Mouse (Mus musculus): ENCODE results near the gene Spg7.
A peak's percentile ranks its signal among the peaks of the same experiment; 100 is the strongest.
"Not testable (repeated sequence)": the region's sequence is repeated elsewhere in the genome, so short reads cannot be mapped to it uniquely, and the experiment has no call there.

Gene Spg7

DNA sequence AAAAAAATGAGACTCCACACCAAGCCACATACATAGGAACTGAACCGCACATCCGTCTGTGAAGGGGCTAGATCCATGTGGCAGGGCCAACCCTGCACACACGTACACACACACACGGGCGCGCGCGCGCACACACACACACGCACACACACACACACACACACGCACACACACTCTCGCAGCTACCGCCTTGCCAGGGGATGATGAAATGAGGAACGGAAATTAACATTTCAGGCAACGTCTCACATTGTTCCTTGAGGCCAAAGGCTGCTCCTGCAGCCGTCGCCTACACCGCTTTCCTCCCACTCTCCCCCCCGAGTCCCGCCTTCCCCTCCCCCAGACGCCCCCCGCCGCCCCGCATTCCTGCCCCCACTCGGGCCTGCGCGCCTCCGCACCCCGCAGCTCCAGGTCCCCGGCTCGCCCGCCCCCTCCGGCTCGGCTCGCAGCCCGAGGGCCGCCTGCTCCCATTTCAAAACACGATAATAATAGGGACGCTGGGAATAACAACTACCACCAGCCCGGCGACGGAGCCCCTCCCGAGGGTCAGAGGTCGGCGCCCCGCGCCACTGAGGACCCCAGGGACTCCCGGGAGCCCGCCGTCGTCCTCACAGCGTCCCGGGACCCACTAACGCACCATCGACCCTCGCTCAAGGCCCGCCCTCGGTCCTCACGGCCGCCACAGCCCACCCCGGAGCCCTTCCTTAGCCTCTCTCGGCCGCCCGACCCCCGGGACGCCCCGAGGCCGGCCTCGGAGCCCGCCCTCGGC lies 21.6 kb upstream of the Spg7 start:
- DNase-seq (ENCODE audit: low spot score in 2 of 2), result peak; percentile 63 to 84

GRCm38 (mm10) chr8:123041774-123042105 lies 21.0 kb upstream of the Spg7 start:
- DNase-seq (ENCODE audit: low spot score in 2 of 2), result no peak

DNA sequence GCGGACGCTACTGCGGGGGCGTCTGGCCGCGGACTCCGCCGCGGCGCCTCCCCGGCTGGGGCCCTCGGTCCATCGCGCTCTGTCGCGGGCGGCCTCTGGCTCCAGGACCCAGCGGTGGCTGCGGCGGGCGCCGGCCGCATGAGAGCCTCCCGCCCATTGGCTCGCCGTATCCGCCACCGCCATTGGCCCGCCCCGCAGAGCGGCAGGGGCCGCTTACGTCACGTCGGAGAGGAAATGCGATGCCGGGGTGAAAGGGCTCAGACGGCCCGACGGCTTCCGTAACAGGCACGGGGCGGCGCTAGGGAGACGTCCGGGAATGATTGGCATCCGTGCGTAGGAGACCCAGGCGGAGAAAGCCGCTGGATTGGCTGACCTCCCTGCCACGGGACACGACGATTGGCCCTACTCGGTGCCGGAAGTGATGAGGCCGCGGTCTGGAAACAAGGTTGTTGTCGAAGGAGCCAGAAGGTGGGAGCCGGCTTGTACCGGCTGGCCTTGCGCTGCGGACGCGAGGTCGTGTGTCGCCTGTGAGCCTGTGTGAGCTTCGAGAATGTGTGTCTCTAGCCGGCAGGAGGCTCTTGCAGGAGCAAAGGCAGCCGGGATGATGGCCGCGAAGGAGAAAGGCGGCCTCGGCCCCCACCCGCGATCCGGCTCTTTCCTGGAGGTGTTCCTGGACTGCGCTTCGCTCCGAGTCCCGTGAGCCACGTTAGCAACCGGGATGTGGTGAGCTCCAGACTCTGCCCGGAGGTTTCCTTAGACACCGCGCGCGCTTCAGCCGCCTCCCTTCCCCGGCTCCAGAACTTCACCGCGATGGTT lies 20.4 kb upstream of the Spg7 start, which contains the start of gene Ankrd11:
Gene Ankrd11 (minus strand): TSS at position 120 of the 816 bp plus-strand sequence.
- DNase-seq (ENCODE audit: low spot score in 2 of 2), result peak; percentile 99

DNA sequence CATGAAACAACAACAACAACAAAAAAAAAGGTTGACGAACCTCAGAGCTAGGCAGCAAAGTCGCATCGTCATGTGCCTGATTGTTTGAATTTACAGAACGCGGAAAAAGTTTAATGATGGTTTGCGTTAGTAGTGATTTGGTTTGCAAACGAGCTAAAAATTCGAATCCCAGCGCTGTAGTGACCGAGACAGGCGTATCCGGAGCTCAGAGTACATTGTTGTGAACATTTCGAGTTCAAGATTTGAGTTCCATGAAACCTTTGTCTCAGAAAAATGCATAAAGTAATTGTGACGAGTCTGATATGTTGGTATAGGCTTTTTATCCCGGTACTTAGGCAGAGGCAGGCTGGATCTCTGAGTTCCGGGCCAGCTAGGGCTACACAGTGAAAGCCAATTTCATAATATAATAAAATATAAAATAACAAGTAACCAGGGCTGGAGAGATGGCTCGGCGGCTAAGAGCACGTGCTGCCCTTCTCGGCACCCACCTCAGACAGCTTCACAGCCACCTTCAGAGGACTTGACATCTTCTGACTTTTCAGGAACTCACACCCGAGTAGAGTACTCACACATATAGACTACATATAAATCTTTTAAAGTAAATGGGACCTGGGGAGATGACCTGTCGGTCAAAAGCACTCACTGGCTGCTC lies 19.6 kb upstream of the Spg7 start:
- no peak for DNase-seq (ENCODE audit: low spot score in 2 of 2)

DNA sequence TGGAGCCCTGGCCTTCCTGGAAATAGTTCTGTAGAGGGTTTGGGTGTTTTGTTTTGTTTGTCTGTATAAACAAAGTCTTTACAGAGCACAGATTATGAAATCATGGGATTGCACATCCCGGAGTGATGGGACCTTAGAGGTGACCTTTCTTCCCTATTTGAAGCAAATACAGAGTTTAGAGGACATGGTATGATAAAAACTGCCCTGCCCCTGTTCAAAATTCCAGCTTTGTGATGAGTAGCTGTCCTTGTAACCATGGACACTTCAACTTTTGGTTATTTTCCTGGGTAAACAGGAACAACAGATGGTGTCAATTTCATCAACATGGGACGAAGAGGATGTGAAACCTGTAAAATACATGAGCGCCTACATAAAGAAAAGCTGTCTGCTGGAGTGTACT lies 18.8 kb upstream of the Spg7 start:
- no peak for DNase-seq (ENCODE audit: low spot score in 2 of 2)

DNA sequence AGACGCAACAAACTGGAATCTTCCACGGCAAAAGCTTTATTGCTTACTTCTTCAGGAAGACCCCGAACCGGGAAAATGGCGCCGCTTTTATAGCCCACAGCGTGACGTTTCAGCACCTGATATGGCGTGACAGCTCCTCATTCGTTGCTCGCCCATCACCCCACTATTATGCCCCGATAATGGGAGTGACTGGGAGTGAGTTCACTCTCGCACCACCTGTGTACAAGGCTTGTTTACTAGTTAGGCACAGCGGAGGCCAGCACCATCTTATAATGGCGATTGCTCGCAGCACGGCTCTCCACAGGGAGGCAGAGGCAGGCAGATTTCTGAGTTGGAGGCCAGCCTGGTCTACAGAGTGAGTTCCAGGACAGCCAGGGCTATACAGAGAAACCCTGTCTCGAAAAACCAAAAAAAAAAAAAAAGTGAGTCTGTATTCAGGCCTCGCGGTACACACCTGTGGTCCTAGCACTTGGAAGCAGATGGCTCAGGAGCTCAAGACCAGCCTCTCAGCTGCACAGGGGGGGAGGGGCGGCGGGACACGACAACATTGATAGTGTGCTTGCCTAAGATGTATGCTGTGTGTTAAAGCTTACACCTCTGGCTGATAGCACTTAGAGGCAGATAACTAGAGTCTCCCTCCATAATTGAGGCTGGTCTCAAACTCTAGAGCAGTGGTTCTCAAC lies 17.9 kb upstream of the Spg7 start:
- DNase-seq (ENCODE audit: low spot score in 2 of 2), result not testable (repeated sequence)

- DNase-seq (ENCODE audit: low spot score in 2 of 2), result no peak
These were observed 16.0 kb upstream of the Spg7 start for GRCm38 (mm10) chr8:123046706-123047105.

- DNase-seq (ENCODE audit: low spot score in 2 of 2), result no peak
These were observed 14.9 kb upstream of the Spg7 start for GRCm38 (mm10) chr8:123047827-123048226.

DNA sequence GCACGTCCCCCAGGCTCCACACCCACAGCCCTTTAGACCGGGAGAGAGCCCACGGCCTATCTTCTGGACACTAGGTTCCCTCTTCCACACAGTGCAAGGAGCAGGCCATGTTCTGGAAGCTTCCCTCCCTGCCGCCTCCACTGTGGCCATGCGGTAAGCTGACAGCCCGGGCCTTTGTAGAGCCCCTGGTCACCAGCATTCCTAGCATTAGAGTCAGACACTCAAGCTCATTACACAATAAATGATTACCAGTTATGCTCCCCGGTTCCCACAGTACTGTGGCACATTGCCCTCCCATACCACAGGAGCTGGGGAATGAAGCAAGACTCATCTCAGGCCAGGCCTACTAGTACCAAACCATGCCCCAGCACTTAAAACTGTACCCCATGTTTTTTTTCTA lies 14.3 kb upstream of the Spg7 start:
- no peak for DNase-seq (ENCODE audit: low spot score in 2 of 2)

DNA sequence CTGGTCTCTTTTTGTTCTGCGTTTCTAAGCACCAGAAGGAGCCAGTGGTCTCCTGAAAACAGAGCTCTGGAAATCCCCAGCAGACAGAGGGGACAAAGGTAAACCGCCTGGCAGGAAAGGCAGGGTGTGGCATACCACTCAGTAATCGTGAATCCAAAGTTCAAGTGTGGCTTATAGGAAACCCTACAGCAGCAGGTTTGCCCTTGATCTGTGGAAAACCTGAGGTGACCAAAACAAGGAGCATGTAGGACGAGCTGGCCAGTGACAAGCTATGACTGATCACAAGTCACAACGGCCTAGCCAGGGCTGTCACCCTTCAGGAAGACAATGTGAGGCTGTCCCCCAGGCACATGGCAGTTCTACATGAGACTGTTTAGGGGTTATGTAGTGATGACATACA lies 11.3 kb upstream of the Spg7 start:
- no peak for DNase-seq (ENCODE audit: low spot score in 2 of 2)

DNA sequence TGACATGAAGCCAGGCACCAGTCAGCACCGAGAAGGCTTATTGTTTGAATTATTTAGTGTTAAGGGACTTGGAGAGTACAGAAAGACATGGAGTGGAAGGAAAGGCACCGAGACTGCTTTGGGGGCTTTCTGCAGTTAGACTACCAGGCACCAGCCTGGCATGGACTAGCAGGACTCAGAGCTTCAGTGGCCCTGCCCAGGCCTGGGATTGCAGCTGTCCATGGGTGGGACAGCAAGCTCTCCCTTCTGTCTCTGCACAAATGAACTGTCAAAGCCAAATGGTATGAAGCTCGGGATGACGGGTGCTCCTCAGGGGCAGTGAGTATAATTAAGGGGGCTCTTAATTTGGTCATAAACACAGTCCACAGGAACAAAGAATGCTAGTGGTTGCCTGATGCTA lies 1.3 kb downstream of the Spg7 start:
- no peak for DNase-seq (ENCODE audit: low spot score in 2 of 2)

- peak; percentile 35 to 72 for DNase-seq (ENCODE audit: low spot score in 2 of 2)
These were observed 2.1 kb downstream of the Spg7 start for GRCm38 (mm10) chr8:123064809-123065213.

GRCm38 (mm10) chr8:123065214-123066100 lies 2.7 kb downstream of the Spg7 start:
- peak; percentile 96 to 98 for DNase-seq (ENCODE audit: low spot score in 2 of 2)

DNA sequence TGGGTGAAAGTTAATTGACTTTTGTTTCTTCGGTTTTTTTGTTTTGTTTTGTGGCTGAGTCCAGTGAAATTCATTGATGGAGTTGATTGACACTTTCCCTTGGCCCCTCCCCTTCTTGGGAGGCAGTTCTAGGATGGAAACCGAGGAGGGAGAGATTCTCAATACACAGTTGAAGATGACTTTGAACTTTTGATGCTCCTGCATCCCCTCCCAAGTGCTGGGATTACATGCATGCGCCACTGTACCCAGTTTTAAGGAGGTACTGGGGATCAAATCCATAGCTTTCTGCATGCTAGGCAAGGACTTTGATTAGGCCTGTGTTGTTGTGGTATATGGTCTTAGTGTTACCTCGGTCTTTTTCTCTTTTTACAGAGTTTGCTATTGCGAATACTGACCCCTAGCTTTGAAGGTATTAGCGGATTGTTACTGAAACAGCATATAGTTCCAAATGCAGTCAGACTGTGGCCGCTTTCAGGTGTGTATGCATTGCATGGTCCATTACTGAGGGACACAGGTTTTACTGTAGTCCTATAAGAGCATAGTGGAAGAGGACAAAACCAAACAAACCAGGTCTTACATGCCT lies 3.5 kb downstream of the Spg7 start:
- no peak for DNase-seq (ENCODE audit: low spot score in 2 of 2)

GRCm38 (mm10) chr8:123071176-123071575 lies 8.4 kb downstream of the Spg7 start:
- no peak for DNase-seq (ENCODE audit: low spot score in 2 of 2)

- no peak for DNase-seq (ENCODE audit: low spot score in 2 of 2)
These were observed 14.5 kb downstream of the Spg7 start for GRCm38 (mm10) chr8:123077213-123077612.

DNA sequence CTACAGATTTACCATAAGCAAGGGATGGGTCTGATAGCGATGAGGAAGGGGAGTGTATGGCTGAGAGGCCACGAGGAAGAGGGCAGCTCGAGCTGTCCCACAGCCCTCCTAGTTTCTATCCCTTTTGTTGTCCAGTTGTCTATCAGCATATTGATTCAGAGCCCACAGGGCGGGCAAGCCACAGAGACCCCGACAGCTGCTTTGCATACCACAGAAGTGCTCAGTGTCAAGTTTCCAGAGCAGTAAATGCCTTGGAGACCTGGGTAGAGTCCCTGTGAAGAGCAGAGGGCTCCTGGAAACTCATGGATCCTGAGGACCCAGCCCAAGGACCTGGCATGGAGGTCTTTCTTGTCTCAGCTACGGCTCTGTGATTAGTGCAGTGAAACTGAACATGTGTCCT lies 20.3 kb downstream of the Spg7 start:
- no peak for DNase-seq (ENCODE audit: low spot score in 2 of 2)

- DNase-seq (ENCODE audit: low spot score in 2 of 2), result no peak
These were observed 20.9 kb downstream of the Spg7 start for GRCm38 (mm10) chr8:123083610-123084009.

DNA sequence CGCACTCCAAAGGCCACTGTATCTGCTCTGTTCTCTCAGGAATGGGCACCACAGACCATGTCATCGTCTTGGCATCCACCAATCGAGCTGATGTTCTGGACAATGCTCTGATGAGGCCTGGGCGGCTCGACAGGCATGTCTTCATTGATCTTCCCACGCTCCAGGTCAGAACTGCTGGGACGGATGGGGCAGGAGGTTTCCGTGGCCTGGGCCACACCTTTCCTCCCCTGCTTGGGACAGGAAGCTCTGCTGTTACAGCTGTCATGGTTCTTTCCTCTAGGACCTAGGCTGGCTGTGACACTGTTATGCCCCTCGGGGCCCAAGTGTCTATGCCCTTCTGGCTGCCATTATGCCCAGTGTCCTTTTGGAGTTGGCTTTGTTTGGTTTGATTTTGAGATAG lies 24.5 kb downstream of the Spg7 start:
- DNase-seq (ENCODE audit: low spot score in 2 of 2), result no peak

DNA sequence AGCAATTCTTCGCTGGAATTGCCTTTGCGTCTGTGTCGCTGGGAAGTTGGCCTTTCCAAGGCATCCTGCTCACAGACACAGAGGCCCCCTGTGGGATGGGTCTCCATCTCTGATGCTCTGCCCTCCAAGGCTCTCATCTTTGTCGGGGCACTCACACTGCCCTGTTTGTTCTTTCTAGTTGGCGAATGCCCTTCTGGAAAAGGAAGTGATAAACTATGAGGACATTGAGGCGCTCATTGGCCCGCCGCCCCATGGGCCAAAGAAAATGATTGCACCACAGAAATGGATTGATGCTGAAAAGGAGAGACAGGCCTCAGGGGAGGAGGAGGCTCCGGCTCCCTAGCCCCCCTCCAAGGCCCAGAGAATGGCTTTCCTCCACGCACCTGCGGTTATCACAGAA lies 34.5 kb downstream of the Spg7 start:
- DNase-seq (ENCODE audit: low spot score in 2 of 2), result no peak

Measured in spleen, postnatal 4 days (tissue).